Mouse (Mus musculus) heart, embryonic 16.5 days (tissue): ENCODE results near the gene Ctf1. TPM values are rescaled to one million over a fixed set of nuclear protein-coding genes. Genes with fewer than 3 reads are reported as not detected.
A peak's percentile ranks its signal among the peaks of the same experiment; 100 is the strongest.

Source experiments
- microRNA counts: library from miRNA; unstranded; fragments of <30 nt; microRNA quantifications from one replicate; lab custom pipeline; 2016
- microRNA-seq: library from miRNA; unstranded; fragments of <30 nt; microRNA quantifications from one replicate; pipeline ENCODE4, GENCODE M21; 2017
- polyA plus RNA-seq: library from polyadenylated mRNA; unstranded; fragments of >200 nt; fragmentation: Nextera tagmentation; extraction: Ambion mirVana; gene quantifications from 2 replicates; pipeline ENCODE4 v1.2.1, GENCODE M21; 2015

Gene Ctf1
- polyA plus RNA-seq, 1 experiment from 2014 or later = 6.6 TPM

MicroRNA genes within 50 kb of the gene (microRNA counts, 519-probe panel; counts per million panel counts)
- microRNA mmu-miR-762 (lab: Ali Mortazavi, UCI) = 2,259 counts per million, percentile 42 among the panel's probes with 10 or more counts

Small RNA genes lying within 50 kb of the gene (microRNA-seq; reads per million reads assigned to microRNA genes)
- gene Mir762 = not detected

Other genes starting within 250 kb of the Ctf1 start
- gene Fbrs, start 233.5 kb upstream of the Ctf1 start, polyA plus RNA-seq = 8.3 and 8.9 TPM in 2 replicates
- 27.7 and 29.8 TPM in 2 replicates for gene Srcap, start 200.8 kb upstream of the Ctf1 start, polyA plus RNA-seq
- 8.7 and 9.2 TPM in 2 replicates for gene Gm42715, start 193.2 kb upstream of the Ctf1 start, polyA plus RNA-seq
- 3.8 and 3.9 TPM in 2 replicates for gene Tmem265, start 151.3 kb upstream of the Ctf1 start, polyA plus RNA-seq
- 33.2 and 36.6 TPM in 2 replicates for gene Phkg2, start 139.4 kb upstream of the Ctf1 start, polyA plus RNA-seq
- gene Ccdc189, start 124.1 kb upstream of the Ctf1 start, polyA plus RNA-seq = 14.0 and 15.8 TPM in 2 replicates
- gene Rnf40, start 124.0 kb upstream of the Ctf1 start, polyA plus RNA-seq = 31.1 and 33.9 TPM in 2 replicates
- gene Zfp629, start 96.9 kb upstream of the Ctf1 start, polyA plus RNA-seq = 9.6 and 11.2 TPM in 2 replicates
- gene Bcl7c, start 3.8 kb upstream of the Ctf1 start, polyA plus RNA-seq = 36.9 and 37.5 TPM in 2 replicates
- 0.11 TPM in 2 replicates for gene Ctf2, start 19.4 kb downstream of the Ctf1 start, polyA plus RNA-seq
- gene Fbxl19, start 31.8 kb downstream of the Ctf1 start, polyA plus RNA-seq = 1.3 and 2.1 TPM in 2 replicates
- gene Orai3, start 57.1 kb downstream of the Ctf1 start, polyA plus RNA-seq = 20.3 and 21.4 TPM in 2 replicates
- 10.3 and 12.3 TPM in 2 replicates for gene Setd1a, start 63.9 kb downstream of the Ctf1 start, polyA plus RNA-seq
- gene Gm49388, start 72.9 kb downstream of the Ctf1 start, polyA plus RNA-seq = not detected in 2 replicates
- 24.5 and 24.9 TPM in 2 replicates for gene Hsd3b7, start 87.9 kb downstream of the Ctf1 start, polyA plus RNA-seq
- 50.3 and 53.7 TPM in 2 replicates for gene Stx4a, start 111.6 kb downstream of the Ctf1 start, polyA plus RNA-seq
- gene Stx1b, start 111.8 kb downstream of the Ctf1 start, polyA plus RNA-seq = 1.0 and 1.3 TPM in 2 replicates
- 6.8 and 7.4 TPM in 2 replicates for gene Zfp646, start 163.5 kb downstream of the Ctf1 start, polyA plus RNA-seq
- 9.1 and 10.4 TPM in 2 replicates for gene Zfp668, start 164.1 kb downstream of the Ctf1 start, polyA plus RNA-seq
- 1.5 and 1.8 TPM in 2 replicates for gene Prss53, start 178.2 kb downstream of the Ctf1 start, polyA plus RNA-seq
- not detected in 2 replicates for gene Gm21974, start 182.7 kb downstream of the Ctf1 start, polyA plus RNA-seq
- gene Vkorc1, start 182.9 kb downstream of the Ctf1 start, polyA plus RNA-seq = 99.9 and 113 TPM in 2 replicates
- gene Bckdk, start 191.3 kb downstream of the Ctf1 start, polyA plus RNA-seq = 141 and 149 TPM in 2 replicates
- gene Kat8, start 199.8 kb downstream of the Ctf1 start, polyA plus RNA-seq = 26.1 and 30.4 TPM in 2 replicates
- gene Prss8, start 217.4 kb downstream of the Ctf1 start, polyA plus RNA-seq = 1.6 and 8.3 TPM in 2 replicates
- 8.8 and 9.6 TPM in 2 replicates for gene Prss36, start 234.0 kb downstream of the Ctf1 start, polyA plus RNA-seq